Mouse (Mus musculus): ENCODE data around the gene Frmd4b. TPM values are rescaled to one million over a fixed set of nuclear protein-coding genes. Genes with fewer than 3 reads are reported as not detected.

Gene Frmd4b
- total RNA-seq, 2 experiments from 2014 or later = 31.9 to 33.9 TPM

DNA sequence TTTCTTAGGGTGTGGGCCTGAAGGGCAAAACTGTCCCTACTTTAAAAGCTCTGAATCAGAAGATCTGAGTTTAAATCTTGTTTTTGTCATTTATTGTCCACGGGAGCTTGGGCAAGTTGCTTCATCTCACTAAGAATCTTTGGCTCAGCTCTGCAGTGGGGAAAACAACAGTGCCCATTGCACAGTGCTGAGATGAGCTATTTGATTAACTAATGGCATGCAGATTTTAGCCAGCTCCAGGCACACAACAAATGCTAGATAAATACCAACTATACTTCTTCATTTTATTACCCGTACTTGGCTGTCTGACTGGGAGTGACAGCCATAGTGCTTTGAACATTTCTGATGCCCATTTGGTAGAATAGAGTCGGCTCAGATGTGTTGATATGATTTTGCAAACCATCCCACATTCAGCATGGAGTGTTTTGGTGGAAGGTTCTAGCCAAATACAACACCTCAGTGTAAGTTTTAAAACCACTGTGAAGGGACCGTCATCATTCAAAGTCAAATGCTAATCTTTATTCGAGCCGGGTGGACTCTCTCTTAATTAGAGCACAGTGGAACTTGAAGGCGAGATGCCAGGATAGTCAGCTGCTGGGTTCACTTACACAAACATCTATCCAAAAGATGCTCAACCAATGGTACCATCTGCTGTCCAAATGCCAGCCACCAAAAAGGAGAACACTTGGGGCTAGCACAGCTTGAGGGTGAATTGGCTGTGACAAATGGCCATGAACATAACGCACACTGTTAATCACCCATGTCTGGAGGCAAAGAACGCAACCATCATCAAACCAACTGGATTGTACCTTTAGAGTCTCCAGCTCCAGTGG, 313.8 kb downstream of the Frmd4b start:
- intact Hi-C loops (cut with DNase I) = no loop called here
- peak; percentile 61 for DNase-seq

DNA sequence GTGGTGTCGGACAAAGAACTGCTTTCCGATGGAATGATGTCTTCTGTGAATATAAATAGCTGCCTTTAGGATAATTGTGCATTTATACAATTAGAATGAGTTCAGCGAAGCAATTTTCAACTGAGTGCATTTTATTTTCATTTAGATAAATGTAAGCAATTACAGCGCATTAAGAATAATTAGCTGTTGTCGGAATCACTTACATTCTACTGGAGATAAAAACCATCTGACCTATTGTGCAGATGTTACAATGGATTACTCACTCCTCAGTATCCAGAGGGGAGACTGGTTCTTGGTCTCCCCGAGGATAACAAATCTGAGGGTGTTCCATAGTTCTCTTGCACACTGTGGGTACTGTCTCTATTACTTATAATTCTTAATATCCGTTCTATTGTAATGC, 315.0 kb downstream of the Frmd4b start:
- DNase-seq = no peak
- intact Hi-C loops (cut with DNase I) = no loop called here

DNA sequence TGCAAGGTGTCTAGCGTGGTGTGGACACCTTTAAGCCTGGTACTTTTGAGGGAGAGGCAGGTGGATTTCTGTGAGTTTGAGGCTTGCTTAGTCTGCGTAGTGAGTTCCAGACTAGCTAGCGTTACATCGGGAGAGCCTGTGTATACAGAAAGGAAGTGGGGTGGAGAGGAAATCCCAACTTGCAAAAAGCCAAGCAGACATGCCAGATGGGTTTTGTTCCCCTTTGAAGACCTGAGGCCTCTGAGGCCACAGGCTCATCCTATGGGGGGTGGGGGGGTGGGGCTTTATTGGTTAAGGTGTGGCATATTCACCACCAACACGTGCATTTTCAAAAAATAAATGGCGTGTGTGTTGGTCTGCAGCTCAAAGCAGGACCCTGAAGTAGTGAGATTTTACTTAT, 316.7 kb downstream of the Frmd4b start:
- intact Hi-C loops (cut with DNase I) = no loop called here
- DNase-seq = no peak

DNA sequence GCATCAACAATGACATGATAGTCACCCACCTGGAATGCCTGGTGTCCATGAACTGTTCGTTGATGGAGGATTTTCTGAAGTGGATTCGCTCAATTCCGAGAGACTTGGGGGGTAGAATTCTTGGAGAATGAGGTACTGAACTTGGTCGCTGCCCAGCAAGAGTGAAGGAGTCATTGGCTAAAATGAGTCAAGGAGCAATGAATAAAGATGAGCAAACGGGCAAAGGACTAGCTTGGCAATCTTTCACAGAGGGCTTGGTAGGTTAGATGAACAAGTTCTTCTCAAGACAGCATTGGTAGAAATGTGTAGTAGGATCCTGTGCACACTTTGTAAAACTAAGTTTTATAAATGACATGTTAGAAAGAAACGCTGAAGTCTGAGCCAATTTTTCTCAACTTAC, 317.2 kb downstream of the Frmd4b start:
- intact Hi-C loops (cut with DNase I) = no loop called here
- DNase-seq = no peak

DNA sequence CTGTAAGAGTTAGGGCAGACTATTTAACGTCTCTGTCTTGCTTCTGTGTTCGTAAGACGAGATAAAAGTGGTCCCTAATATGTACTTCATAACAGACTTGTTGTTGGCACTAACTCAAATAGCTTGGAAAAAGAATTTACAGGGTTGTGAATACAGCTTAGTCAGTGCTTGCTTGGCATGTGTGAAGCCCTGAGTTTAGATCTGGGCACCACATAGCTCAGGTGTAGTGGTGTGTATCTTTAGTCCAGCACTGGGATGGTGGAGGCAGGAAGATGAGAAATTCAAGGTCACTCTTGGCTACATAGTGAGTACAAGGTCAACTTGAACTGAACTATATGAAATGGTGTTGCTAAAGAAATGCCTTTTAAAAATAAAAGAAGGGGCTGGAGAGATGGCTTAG, 320.2 kb downstream of the Frmd4b start:
- no peak for DNase-seq
- intact Hi-C loops (cut with DNase I) = no loop called here

DNA sequence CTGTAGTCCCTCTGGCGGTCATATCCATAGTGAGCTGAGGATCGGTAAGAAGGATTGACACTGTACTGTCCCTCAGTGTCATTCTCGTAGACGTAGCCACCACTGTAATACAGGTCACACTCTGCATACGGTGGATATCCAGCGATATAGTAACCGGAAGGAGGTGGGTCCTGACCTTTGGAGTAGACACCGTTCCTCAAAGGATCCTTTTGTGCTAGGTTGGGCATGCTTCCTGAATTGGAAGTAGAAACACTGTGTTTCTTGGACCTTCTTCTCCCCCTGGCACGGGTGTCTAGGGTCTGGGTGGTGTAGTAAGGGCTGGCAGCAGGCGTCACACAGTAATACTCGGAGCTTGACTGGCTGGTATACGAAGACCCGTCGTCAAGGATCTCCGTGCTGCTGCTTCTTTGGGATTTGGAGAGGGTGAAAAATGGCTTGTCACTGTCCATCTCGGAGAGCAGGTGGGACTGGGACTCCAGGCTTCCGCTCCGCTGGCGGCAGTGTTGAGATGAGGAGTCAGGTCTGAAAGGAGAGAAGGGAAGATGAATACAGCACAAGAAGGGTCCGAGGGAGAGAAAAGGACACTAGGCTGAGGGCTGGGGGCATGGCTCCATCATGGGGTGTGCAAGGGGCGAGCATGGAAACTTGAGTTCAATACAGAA, 321.3 kb downstream of the Frmd4b start:
- intact Hi-C loops (cut with DNase I) = no loop called here

DNA sequence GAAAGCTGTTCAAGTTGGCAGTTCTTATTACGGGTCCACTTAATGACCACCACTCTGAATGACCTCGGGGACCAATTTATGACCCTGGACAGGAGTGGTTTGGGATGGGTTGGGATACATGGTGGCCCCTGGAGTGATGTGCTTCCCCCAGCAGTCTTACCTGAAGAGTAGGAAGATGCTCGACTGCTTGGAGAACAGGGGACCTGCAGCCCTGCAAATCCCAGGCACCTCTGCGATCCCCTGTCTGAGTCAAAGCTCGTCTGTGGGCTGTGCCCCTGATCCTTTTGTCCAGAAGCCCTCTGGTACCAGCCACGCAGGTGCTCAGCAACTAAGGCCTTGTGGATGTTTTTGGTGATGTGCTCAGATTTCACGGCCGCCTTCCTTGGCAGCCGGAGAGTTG, 321.9 kb downstream of the Frmd4b start:
- DNase-seq = no peak
- intact Hi-C loops (cut with DNase I) = no loop called here

More for the DNA sequence above, 321.3 kb downstream of the Frmd4b start:
- DNase-seq = no peak

DNA sequence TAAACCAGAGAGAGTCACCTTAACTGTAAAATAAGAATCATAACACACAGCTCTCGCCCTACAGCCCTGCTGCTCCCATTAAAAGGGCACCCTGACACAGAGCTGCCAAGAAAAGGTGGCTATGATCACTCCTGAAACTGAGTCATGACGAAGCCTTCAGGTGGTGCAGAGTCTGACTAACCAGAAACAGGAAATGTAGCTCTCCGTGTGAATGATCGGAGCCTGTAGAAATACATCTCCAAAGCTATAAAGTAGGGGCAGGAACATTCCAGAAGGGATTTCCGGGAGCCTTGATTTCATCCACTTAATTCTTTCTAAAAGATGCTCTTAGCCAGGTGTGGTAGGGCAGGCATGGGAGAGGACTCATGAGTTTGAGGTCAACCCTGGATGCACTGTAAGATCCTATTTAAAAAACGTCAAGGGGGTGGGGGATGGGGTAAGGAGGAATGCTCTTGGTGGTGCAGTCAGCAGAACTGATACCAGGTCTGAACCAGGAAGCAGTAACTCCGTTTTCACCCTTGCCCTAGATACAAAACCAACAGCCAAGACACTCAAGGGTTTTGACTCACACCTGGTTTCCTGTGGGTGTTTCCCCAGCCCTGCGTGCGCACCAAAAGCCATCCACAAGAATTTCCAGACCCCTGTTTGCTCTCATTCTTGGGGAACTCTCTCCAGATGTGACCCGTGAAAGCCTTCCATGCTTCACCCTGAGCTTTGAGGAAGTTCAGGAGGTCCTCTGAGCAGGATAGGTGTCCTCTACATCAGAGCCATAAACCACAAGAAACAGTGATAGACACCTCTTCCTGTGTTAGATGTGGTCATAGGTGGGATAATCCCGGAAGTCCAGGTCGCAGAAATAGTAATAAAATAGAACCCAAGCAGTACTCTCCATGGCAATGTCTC, 323.4 kb downstream of the Frmd4b start:
- intact Hi-C loops (cut with DNase I) = no loop called here
- no peak for DNase-seq

DNA sequence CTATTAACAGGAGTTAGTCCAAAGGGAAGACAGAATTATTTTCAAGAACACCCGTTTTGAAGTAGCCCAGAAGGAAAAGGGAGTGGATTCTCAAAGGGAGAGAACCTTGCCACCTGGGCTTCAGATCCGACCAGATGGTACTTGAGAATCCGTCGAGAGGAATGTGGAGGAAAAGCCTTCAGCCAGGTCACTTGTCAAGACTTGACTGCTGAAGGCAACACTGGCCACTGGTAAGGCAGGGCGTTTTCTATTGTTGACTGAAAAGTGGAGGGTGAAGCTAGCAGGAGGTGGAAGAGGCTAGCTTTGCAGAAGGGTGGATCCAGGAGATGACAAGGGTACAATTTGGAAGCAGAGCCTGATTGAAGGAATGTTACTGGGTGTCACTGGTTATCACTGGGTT, 324.4 kb downstream of the Frmd4b start:
- no peak for DNase-seq
- intact Hi-C loops (cut with DNase I) = no loop called here

DNA sequence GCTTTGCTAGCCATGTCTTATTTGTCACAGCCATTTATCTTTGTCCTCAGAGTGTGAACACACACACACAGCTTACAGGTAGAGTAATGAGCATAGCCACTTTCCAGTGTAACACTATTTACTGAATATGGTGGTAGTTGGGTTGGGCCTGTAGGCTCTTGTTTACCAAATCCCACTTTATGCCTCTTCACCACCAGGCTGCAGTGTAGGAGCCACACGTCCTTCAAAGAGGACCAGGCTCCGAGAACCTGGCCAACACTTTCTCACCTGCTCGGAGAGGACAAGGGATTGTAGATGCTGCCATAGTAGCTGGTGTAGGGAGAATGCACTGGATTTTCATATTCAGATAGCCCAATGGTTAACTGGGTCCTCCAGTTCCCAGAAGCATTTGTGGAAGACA, 325.2 kb downstream of the Frmd4b start:
- DNase-seq = no peak
- intact Hi-C loops (cut with DNase I) = no loop called here

DNA sequence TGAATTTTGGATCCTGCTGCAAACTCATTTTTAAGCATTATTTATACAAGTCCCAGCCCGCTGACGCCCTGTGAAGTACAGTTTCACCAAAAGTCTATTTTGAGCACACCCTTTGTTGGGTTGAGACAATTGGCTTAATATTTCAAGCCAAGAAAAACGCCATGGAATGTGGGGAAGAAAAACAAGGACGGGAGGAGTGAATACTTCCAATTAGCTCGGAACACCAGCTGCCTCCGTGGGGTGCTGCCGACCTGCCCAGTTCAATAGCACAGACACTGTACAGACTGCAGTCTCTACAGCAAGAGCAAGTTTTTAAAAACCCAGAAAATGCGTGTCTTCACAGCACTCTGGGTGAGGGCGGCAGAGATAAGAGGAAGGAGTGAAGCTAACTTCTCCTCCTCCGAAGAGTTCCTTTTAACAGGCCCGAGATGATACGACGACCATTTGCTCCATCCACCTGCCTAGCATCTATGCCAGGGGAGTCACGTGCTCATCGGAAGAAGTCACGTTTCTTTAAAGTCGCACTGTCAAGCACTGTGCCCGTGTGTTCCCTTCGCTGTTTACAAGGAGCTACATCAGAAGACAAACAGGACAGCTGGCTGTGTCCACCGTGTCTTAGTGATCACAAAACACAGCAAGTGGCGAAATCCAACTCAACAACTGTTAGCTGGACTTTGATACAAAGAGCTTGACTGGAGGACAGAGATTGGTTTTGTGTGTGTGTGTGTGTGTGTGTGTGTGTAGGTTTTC, 326.0 kb downstream of the Frmd4b start:
- intact Hi-C loops (cut with DNase I) = no loop called here
- DNase-seq = no peak

DNA sequence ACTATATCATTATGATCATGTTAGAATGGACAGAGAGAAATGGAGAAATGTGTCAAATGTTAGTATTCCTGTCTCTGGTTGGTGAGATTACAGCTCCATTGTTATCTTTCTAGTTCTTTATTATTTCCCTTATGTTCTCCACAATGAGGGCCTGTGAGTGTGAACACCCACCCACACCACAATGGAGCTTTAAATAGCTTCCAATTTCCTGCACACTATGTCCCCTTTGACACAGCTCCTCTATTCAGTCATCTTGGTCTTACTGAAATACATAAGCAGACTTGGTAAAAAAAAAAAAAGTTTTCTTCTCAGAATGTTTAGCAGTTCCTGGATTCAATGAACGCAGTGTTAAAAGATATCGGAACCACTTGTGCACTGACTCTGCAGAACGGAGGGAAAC, 326.7 kb downstream of the Frmd4b start:
- intact Hi-C loops (cut with DNase I) = no loop called here
- DNase-seq = no peak

DNA sequence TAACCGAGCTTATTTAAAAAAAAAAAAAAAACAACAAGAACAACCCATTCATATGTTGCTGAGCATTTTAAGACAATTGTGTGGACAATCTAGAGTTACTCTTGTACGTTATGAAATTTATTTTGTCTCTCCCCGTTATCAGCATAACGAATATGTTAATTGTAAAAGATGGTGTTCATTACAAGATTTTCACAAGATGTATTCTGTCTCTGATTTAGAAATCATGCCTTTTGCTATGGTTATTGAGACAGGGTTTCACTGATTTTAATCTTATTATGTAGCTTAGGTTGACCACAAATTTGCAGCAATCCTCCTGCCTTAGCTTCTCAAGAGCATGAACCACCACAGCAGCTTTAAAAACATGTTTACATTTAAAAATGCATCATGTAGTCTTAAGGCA, 327.5 kb downstream of the Frmd4b start:
- no peak for DNase-seq
- intact Hi-C loops (cut with DNase I) = no loop called here

DNA sequence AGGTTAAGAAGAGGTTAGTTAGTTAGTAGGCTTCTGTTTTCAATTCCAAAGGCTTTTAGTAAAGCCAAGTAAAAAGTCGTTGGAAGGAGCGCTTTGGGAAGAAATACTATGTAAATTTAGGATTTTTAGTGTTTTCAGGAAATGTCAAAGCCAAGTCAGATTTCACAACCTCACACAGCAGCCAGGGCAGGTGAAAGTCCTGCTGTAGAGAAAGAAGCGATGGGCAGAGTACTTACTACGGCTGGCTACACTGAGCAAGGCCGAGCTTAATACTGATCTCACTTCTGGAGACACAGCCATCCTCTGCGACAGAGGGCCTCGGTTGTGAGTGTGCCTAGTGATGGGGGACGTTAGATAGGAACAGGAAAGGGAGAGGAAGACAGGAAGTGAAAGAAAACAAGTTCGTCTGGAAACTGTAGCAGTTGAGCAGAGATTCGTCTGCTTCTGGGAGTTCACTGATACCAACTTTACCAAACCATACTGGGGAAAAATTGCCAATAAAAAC, 328.0 kb downstream of the Frmd4b start:
- no peak for DNase-seq
- intact Hi-C loops (cut with DNase I) = no loop called here

DNA sequence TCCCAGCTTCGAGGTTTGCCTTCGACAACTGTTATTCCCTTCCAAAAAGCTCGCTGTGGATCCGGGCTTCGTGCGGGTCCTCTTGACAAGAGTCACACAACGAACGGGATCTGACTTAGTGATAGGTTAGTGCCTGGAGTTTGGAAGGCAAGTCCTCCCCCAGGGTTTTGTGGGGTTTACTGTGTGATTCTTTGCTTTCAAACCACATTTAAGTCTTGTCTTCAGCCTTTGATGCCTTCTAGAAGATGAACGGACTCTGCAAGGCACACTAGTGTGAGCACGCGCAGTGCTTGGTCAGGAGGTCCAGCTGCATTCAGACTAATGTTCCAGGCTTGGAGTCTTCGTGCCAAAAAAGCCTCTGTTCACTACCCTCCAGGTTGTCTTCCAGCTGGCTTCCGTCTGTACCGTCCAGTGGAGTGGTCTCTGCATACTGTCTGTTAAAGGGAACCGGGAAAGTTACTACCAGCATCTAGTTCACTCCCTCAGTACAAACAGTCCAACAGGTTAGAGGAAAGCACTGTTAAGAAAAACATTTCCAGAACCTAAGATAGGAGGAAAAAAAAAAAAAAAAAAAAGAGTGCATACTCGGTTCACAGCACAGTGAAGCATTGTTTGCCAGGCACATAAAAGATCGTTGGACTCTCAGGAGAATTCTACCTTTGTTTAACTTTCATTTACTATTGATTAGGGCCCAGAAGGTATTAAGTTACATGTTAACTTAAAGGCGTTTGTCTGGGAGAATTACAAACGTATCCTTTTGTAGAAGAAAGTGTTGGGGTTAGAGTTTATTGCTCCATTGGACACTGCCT, 329.1 kb downstream of the Frmd4b start:
- intact Hi-C loops (cut with DNase I) = no loop called here

DNA sequence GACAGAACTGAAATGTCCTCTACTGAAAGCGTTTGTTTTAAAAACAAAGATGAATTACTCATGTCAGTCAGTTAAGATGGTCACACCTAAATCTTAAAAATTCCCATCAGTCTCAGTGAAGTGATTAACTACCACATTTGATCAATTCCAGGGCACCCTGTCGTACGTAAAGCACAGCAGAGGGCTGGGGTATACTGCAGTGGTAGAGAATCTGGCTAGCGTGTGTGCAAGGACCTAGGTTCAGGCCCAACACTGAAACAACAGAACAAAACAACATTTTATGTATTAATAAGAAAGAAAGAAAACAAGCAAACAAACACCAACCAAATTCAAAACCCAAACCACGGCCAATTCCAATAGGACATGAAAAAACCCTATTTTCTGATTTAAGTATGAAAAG, 331.0 kb downstream of the Frmd4b start:
- DNase-seq = no peak
- intact Hi-C loops (cut with DNase I) = no loop called here

More for the DNA sequence above, 329.1 kb downstream of the Frmd4b start:
- no peak for DNase-seq

DNA sequence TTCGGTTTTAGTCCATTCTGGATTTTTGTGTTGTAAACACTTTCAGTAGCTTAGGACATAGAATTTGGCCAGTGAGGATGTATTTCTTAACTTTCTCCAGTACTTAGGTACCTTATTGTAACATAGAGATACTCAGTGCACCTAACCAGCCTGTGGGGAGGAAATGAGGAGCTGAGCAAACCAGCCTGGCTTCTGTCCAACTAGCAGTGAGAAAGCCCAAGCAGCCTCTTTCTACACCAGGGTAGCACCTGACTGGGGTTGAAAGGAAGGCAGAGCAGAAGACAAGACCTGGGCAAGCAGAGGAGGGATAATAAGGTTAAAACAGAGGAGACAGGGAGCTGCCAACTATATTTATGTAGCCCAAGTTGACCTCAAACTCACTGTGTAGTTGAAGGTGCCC, 333.7 kb downstream of the Frmd4b start:
- intact Hi-C loops (cut with DNase I) = no loop called here
- no peak for DNase-seq

DNA sequence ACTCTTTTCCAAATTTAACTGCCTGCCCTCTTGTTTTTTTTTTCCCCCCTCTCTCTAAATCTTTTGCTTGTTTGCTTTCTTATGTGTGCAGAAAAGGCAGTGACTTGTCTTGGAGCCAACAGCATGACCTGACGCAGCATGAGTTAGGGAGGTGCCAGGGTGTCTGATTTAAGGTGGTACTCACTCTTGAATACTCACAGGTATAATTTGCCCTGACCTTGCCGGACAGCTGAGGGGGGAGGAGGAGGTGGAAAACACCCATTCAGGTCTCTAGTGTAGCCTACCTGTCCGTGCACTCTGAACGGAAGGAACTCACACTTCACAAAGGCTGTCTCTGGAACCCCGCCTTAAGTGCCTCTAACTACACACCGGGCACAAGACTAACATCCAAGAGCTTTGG, 338.5 kb downstream of the Frmd4b start:
- no peak for DNase-seq
- intact Hi-C loops (cut with DNase I) = loop anchor here (5.0 kb wide), 3 partner anchors 138 to 463 kb away; no protein-coding TSS in a partner anchor

DNA sequence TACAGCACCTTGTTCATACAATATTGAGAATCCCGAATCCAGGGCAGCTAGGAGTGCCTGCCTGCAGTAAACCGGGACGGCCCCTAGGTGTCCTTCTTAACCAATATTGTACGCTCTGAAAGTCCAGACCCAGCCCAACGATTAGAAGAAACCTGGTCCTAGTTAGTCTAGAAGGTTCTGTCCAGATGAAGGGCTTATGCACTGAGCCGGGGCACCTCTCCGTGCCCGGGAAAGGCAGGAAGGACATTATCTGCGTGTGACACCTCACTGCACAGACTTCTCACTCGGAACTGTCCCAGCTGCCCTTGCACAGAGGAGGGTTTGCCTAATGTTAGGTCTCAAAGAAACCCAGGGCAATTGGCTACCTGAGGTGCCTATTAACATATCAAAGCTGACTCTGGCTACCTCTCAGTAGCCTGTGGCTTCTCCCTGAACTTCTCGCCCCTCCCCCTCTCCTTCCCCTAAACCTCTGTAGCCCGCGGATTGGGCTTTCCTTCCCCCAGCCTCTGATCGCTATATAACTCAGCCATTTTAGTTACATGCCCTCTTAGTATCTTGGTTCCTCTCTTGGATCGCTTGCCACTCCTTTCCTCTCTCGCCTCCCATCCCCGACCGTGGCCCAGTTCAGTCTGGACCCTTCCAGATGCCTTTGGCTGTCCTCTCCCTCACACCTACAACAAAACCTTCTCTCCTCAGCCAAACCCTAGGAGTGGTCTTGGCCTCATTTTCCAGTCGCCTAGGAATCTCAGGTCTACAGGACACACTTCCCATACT, 339.1 kb downstream of the Frmd4b start:
- DNase-seq = peak; percentile 75
- intact Hi-C loops (cut with DNase I) = loop anchor here (5.0 kb wide), 3 partner anchors 139 to 464 kb away; no protein-coding TSS in a partner anchor

Measured in left cerebral cortex, postnatal 4 days (tissue).